Mouse (Mus musculus) lung, adult 2 months (tissue): ENCODE results near the gene Lyg1. TPM values are rescaled to one million over a fixed set of nuclear protein-coding genes. Genes with fewer than 3 reads are reported as not detected.
"Not testable (repeated sequence)": the region's sequence is repeated elsewhere in the genome, so short reads cannot be mapped to it uniquely, and the experiment has no call there.

Experiments used
- DNase-seq: peaks from one replicate; pipeline ENCODE4 v3.0.0; 2022
- H3K4me1 ChIP-seq: fragments of 200-500 bp; 2 replicates; pipeline ENCODE4 v1.6.1; 2011; ENCODE audit warnings: low read length; ENCODE audit not compliant: control insufficient read depth, insufficient read depth
- H3K4me3 ChIP-seq: fragments of 200-500 bp; replicated peaks from 2 replicates; pipeline ENCODE3; 2011; ENCODE audit warnings: low read depth, mild to moderate bottlenecking, control low read depth, low read length; ENCODE audit errors: extremely low read depth
- CTCF ChIP-seq: fragments of 200-500 bp; IDR thresholded peaks from 2 replicates; pipeline ENCODE4 v1.5.1; 2011; ENCODE audit warnings: mild to moderate bottlenecking, low read length, control low read depth; ENCODE audit not compliant: insufficient read depth
- POLR2A ChIP-seq: fragments of 200-500 bp; IDR thresholded peaks from 2 replicates; pipeline ENCODE4 v1.6.1; 2011; ENCODE audit warnings: low read depth, mild to moderate bottlenecking, control low read depth, low read length, borderline replicate concordance; ENCODE audit errors: extremely low read depth
- WGBS: fragments of 180-500 bp; shearing (Covaris S2); methylation state at CpG from one replicate; pipeline ENCODE4 v1.1.7; 2018; 5-methylcytosine and 5-hydroxymethylcytosine counted together
- polyA plus RNA-seq: library from polyadenylated mRNA; depleted of rRNA; stranded (reverse); fragments of >200 nt; gene quantifications from 2 replicates; pipeline ENCODE4 v1.2.3, GENCODE M21; 2012

The Lyg1 gene
- polyA plus RNA-seq, 1 experiment: 7.4 TPM

DNA sequence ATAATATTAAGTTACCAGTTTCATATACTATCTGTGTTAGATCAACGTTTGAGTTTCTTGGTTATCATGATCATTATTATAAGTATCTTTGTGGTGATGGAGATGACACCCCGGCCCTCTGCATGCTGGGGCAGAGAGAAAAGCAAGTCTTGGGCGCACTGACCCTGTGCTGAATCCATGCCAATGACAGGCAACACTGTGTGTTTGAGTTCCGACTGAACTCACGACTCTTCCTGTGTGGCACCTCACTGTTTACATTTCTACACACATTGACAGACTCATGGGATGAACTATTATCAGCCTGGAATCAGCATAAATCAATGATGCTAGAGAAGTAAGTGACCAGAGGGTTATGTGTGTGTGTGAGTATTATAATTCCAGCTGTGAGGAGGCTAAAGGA is 30.3 kb upstream of the Lyg1 start:
- H3K4me3 ChIP-seq: no peak overlapping the region
- no peak for TF ChIP-seq CTCF
- no peak for TF ChIP-seq POLR2A
- H3K4me1 ChIP-seq: no peaks in the 10 kb centered on the region
- 67% methylated on average over 5 of the region's 5 CpGs for WGBS
- no peak for DNase-seq

DNA sequence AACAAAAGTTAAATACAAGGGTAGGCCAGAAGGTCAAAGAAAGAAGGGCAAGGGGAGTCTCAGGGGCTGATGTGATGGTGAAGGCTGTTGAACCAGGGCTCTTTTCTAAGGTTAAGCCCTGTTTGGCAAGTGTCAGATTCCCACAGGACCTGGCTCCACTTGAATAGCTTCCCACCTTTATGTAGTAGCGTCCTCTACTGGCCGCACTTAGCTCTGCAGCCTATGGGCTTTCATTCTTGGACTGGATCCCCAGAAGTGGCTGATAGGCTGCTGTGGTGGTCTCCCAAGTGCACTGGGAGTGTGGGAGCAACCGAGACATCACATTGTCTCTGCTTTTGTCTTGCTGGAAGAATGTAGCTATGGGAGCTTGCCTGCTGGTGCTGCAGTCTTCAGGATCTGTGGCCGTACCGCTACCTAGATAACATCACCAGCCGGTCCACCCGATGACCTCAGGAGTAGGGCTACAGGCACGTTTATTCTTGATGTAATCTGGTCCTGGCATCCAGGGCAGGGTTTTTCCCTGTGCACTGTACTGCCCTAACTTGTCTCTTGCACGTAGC is 28.3 kb upstream of the Lyg1 start:
- TF ChIP-seq POLR2A (no peak), CTCF (peak; percentile 38)
- Histone ChIP-seq H3K4me1 (no peaks in the 10 kb centered on the region), H3K4me3 (no peak overlapping the region)
- WGBS: 79% methylated on average over 9 of the region's 9 CpGs
- no peak for DNase-seq

DNA sequence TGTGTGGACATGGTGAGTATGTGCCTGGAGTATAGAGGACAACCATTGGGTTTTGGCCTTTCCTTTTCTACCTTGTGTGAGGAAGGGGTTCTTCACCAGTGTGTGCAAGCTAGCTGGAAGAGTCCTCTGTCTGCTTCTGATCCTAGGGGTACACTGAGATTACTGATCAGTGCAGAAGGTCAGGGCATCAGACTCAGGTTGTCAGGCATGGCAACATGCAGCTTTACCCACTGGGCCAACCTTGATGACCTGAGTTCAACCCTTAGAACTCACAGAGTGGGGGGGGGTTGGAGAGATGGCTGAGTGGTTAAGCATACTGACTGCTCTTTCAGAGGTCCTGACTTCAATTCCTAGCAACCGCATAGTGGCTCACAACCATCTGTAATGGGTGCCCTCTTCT is 26.8 kb upstream of the Lyg1 start:
- Histone ChIP-seq H3K4me3 (no peak overlapping the region), H3K4me1 (no peaks in the 10 kb centered on the region)
- 100% methylated on average over 1 of the region's 1 CpGs for WGBS
- TF ChIP-seq CTCF (no peak), POLR2A (no peak)
- no peak for DNase-seq

DNA sequence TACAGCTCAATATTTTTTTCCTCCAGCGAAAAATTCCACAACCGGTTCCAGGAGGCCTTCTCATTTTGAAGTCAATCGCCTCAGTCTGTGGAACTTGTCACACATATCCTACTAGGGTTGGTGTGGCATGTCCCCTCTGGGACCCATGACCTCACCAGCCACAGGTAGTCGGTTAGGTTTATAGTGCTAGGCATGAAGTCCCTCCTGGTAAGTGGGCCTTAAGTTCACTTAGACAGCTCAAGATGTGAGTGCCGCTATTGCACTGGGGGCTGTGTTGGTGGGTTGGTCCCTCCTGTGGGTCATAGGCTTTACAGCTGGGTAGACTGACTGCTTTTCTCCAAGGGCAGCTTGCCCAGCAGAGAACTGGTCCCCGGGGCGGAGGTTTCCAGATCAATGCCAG is 19.7 kb upstream of the Lyg1 start:
- WGBS: 86% methylated on average over 7 of the region's 7 CpGs
- no peak for DNase-seq
- Histone ChIP-seq H3K4me1 (no peaks in the 10 kb centered on the region), H3K4me3 (no peak overlapping the region)
- no peak for TF ChIP-seq POLR2A
- no peak for TF ChIP-seq CTCF

DNA sequence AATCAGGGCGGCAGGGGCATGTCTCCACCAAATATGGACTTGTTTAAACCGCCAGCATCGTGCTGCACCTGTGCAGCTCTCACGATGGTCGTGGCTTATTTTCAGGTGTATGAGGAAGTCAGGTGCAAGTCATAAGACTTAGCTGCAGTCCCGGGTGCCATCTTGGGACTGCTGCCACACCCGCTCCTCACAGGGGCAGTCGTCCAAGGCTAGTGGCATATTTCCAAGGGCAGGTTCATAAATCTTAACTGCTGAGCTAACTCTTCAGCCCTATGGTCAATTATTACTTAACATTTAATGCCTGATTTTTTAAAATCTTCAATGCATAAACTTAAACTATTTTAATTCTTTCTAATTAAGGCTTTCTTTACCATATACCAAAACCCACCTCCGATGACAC is 19.1 kb upstream of the Lyg1 start:
- H3K4me3 ChIP-seq, DNase-seq, H3K4me1 ChIP-seq: not testable (repeated sequence)
- 56% methylated on average over 9 of the region's 9 CpGs for WGBS

DNA sequence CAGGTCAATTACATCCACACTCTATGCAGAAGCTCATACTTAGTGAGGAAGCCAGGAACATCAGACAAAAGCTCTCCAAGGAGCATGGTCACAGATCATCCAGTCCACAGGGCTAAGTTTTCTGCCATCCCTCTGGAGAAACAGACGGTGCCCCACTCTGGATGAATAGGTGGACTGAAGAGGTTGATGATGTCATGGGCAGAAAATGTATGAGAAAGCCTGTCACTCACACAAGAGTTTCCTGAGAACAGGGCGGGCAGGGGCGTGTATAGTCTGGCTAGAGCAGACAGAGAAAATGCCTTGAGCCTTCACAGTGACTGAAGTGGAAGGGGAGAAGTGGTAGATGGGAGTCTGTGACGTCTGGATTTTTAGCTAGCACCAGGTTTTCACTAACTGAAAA is 14.0 kb upstream of the Lyg1 start:
- Histone ChIP-seq H3K4me1 (no peaks in the 10 kb centered on the region), H3K4me3 (no peak overlapping the region)
- DNase-seq: no peak
- TF ChIP-seq POLR2A (no peak), CTCF (no peak)
- WGBS: 34% methylated on average over 4 of the region's 4 CpGs

DNA sequence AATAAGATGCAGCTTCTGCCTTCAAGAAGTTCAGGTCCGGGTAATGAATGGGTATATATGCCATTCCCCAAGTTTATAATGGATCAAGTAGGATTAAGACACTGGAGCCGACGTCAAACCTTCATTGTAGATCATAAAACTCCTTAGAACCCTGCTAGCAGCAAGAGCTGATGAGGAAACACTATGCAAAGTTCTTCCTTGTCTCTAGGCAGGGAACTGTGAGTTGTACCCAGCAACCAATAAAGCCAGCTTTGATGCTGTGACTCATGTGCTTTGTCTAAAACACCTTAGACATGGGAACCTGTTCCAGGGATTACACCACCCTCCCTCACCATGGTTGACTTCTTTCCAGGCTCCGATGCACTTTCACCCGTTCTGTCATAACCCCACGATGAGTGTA is 11.2 kb upstream of the Lyg1 start:
- no peaks in the 10 kb centered on the region for H3K4me1 ChIP-seq
- H3K4me3 ChIP-seq: no peak overlapping the region
- 90% methylated on average over 6 of the region's 6 CpGs for WGBS
- no peak for DNase-seq
- TF ChIP-seq POLR2A: no peak
- TF ChIP-seq CTCF: no peak

DNA sequence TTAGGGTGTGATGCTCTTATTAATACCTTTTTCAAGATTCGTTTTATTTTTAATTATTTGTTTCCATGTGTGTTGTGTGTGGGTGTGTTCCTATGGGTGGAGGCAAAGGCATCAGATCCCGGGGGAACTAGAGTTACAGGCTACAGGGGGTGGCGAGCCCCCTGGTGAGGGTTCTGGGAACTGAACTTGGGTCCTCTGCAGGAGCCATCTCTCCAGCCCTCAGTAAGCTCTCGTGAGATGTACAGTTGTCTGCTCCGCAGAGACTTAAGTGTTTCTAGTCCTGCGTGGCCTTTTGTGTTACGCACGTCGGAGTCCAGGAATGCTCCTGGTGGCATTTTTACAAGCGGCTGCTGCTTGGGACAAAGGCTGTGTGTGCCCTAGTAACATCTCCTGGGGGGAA is 8.0 kb upstream of the Lyg1 start:
- no peak for TF ChIP-seq CTCF
- TF ChIP-seq POLR2A: no peak
- Histone ChIP-seq H3K4me1 (no peaks in the 10 kb centered on the region), H3K4me3 (no peak overlapping the region)
- DNase-seq: no peak
- 66% methylated on average over 10 of the region's 10 CpGs for WGBS

DNA sequence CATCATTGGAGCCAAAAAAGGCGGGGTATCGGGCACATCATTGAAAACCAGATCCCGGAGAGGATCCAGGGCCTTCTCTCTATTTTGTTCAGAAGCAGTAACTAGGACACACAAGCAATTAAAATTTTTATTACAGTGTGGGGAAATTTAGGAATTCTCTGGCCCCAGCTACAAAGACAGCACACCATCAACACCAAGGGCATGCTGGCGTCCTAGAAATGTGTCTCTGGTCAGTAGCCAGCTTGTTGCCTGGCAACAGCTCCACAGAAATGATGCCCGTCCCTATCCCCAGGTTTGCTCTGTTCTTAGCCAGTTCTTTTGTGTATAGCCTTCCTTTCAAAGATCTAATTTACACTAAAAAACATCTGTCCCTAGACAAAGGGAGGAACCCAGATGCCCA is 1.9 kb upstream of the Lyg1 start:
- no peak for TF ChIP-seq CTCF
- TF ChIP-seq POLR2A: no peak
- peaks cover 3% of the 10 kb centered on the region; the same call in 1 of the 2 replicates for H3K4me1 ChIP-seq
- no peak overlapping the region for H3K4me3 ChIP-seq
- no peak for DNase-seq
- WGBS: 75% methylated on average over 5 of the region's 5 CpGs

DNA sequence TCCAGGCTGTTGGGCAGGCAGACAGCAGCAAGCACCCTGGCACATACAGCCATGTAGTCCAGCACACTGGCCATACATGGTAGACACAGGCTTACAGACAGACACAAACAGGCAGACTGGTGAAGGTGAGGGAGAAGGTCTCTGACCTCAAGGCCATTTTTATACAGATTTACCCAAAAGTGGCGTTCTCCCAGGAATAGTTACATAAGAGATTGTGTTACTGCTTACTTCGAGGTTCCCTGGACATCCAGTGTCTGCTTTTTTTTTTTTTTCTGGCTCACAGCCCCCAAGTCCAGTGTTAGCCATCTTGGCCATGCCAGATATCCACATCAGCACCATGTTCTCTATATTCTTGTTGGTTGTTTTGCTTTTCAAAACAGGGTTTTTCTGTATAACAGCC is 957 bp upstream of the Lyg1 start:
- 64% methylated on average over 2 of the region's 2 CpGs for WGBS
- no peak for TF ChIP-seq POLR2A
- peaks cover 3% of the 10 kb centered on the region; the same call in 1 of the 2 replicates for H3K4me1 ChIP-seq
- H3K4me3 ChIP-seq: no peak overlapping the region
- no peak for DNase-seq

DNA sequence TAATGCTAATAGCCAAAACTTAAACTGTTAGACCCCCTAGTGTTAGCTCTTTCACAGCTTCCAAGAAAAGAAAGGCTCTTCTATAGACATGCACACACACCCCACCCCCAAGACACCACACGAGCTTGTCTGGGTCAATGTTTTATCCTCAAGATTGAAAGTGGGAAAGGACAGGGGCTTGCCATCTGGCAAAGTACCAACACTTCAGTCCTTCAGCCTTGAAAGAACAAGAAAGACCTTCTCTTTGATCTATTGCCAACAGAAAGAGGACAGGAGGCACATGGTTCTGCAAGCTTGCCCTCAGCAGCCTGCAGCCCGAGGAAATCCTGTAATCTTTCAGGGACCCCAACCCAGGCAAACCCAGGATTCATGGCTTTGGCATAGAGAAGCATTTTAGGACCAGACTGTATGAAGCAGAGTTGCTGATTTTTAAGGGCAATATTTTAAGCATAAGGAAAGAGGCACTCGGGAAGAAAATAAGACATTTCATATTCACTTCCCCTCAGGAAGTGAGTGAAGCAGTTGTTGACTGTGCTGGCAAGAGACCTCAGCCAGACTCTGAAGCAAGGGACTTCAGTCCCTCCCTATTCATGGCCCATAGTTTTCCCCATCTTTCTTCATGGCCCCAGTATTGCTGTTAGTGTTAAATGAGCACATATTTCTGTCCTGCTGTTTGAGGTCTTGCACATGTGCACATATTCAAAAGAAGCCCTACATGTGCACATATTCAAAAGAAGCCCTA is 698 bp downstream of the Lyg1 start:
- no peak for DNase-seq
- peaks cover 3% of the 10 kb centered on the region; the same call in 1 of the 2 replicates for H3K4me1 ChIP-seq
- WGBS: 3% methylated on average over 3 of the region's 3 CpGs
- no peak overlapping the region for H3K4me3 ChIP-seq
- TF ChIP-seq POLR2A (no peak), CTCF (no peak)

DNA sequence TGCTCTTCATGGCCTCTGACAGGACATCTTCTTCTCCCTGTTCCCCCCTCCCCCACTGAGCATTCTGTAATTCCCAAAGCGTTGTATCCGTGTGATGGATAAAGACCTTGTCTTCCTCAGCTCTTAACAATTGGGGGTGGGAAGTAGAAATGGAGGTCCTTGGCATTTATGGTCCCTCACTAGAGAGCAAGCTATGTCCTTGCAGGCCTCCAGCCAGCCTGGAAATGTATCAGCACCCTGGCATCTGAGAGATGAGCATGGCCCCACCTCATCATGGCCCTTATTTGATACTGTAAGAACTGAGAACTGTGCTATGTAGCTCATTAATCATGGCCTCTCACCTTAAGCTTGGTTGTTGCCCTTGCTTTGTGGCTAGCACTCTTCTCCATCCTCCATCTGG is 2.3 kb downstream of the Lyg1 start:
- H3K4me1 ChIP-seq: peaks cover 3% of the 10 kb centered on the region; the same call in 1 of the 2 replicates
- H3K4me3 ChIP-seq: no peak overlapping the region
- no peak for TF ChIP-seq POLR2A
- TF ChIP-seq CTCF: no peak
- DNase-seq: no peak
- WGBS: 88% methylated on average over 2 of the region's 2 CpGs
